10 mouse cellular contexts compared by ENCODE assay signal in genomic region chr13:57521152-57521551, GRCm38 (mm10).
A peak's percentile ranks its signal among the peaks of the same experiment; 100 is the strongest.
DNase-seq lines count a peak whose midpoint lies in the region; ATAC-seq and TF ChIP-seq lines count a peak whose summit lies in the region.
"Had no signal": no experiment of that assay in that cellular context is flagged by ENCODE, and none has a peak within 500 bp of the region (broad histone marks: within the 10 kb centered on the region; RNA-seq: fewer than 3 reads in every experiment).

No protein-coding gene starts in this region.

- DNase-seq in gastrocnemius, adult 2 months = no peak
- DNase-seq in gastrocnemius, adult 8-10 months (ENCODE audit: low spot score in 2 of 2) = no peak
- DNase-seq in midbrain, embryonic 14.5 days = peak; percentile 82
- DNase-seq in natural killer cell, adult 2 months (ENCODE audit: low spot score in 2 of 2) = no peak
- DNase-seq in gastrocnemius, postnatal 10 days = no peak

- peaks cover 14% of the 10 kb centered on the region for H3K4me1 ChIP-seq in midbrain, embryonic 14.5 days (ENCODE audit: control insufficient read depth, insufficient read depth, low read length)
- H3K4me1 ChIP-seq in midbrain, embryonic 13.5 days (replicated peaks) = peaks cover 21% of the 10 kb centered on the region
- no peaks in the 10 kb centered on the region for H3K4me1 ChIP-seq in embryonic fibroblast, embryonic 13.5 days (ENCODE audit: control insufficient read depth, insufficient read depth, low read length)
- 0 out of 2 replicates have a peak, but pooled peaks cover 4% of the 10 kb centered on the region for H3K4me1 ChIP-seq in midbrain, embryonic 16.5 days (ENCODE audit: control insufficient read depth, insufficient read depth, low read length)
- H3K4me1 ChIP-seq: embryonic facial prominence, embryonic 15.5 days had no signal

- H3K9me3 ChIP-seq in midbrain, embryonic 14.5 days (ENCODE audit: control insufficient read depth, low read length) = no peaks in the 10 kb centered on the region
- H3K9me3 ChIP-seq in midbrain, embryonic 13.5 days = 0 out of 2 replicates have a peak, but pooled peaks cover 5% of the 10 kb centered on the region
- no peaks in the 10 kb centered on the region for H3K9me3 ChIP-seq in midbrain, embryonic 16.5 days (replicated peaks; ENCODE audit: control insufficient read depth, low read length, poor library complexity, severe bottlenecking)
- H3K9me3 ChIP-seq: embryonic facial prominence, embryonic 15.5 days had no signal

- TF ChIP-seq CTCF in gastrocnemius, adult 2 months (IDR thresholded peaks at IDR 0.05) = peak; percentile 48
- peak; percentile 33; the same call in 1 of the 2 replicates for TF ChIP-seq CTCF in embryonic fibroblast, embryonic 13.5 days (IDR thresholded peaks at IDR 0.05; ENCODE audit: borderline replicate concordance, insufficient read depth, low read length)

- WGBS in midbrain, embryonic 14.5 days = 23% methylated on average over 3 of the region's 3 CpGs
- WGBS in midbrain, embryonic 13.5 days = 17% methylated on average over 3 of the region's 3 CpGs
- WGBS in midbrain, embryonic 16.5 days = 8% methylated on average over 3 of the region's 3 CpGs

- H3K27me3 ChIP-seq in midbrain, embryonic 14.5 days (ENCODE audit: control insufficient read depth, insufficient read depth, low read length) = no peaks in the 10 kb centered on the region
- no peaks in the 10 kb centered on the region for H3K27me3 ChIP-seq in midbrain, embryonic 13.5 days
- H3K27me3 ChIP-seq in midbrain, embryonic 16.5 days (ENCODE audit: control insufficient read depth, insufficient read depth, low read depth, low read length) = no peaks in the 10 kb centered on the region
- H3K27me3 ChIP-seq: embryonic facial prominence, embryonic 15.5 days; limb, embryonic 13.5 days had no signal

- no peak for ATAC-seq in midbrain, embryonic 14.5 days (ENCODE audit: low FRiP score, low TSS enrichment)
- no peak for ATAC-seq in midbrain, embryonic 13.5 days
- 0 out of 2 replicates have a peak, but pooled peaks have one; percentile 59 for ATAC-seq in midbrain, embryonic 16.5 days

- H3K9ac ChIP-seq in midbrain, embryonic 14.5 days (replicated peaks; ENCODE audit: low read length) = no peak overlapping the region
- no peak overlapping the region for H3K9ac ChIP-seq in midbrain, embryonic 13.5 days (replicated peaks)
- no peak overlapping the region for H3K9ac ChIP-seq in midbrain, embryonic 16.5 days (ENCODE audit: low read depth, low read length)
- H3K9ac ChIP-seq: embryonic facial prominence, embryonic 15.5 days; limb, embryonic 13.5 days had no signal

- no peak overlapping the region for H3K27ac ChIP-seq in gastrocnemius, adult 2 months
- no peak overlapping the region for H3K27ac ChIP-seq in midbrain, embryonic 14.5 days (replicated peaks; ENCODE audit: low read depth, low read length)
- no peak overlapping the region for H3K27ac ChIP-seq in midbrain, embryonic 13.5 days
- H3K27ac ChIP-seq in embryonic fibroblast, embryonic 13.5 days (ENCODE audit: insufficient read depth, low read length) = no peak overlapping the region
- H3K27ac ChIP-seq in midbrain, embryonic 16.5 days (ENCODE audit: low read length) = no peak overlapping the region
- H3K27ac ChIP-seq: embryonic facial prominence, embryonic 15.5 days; limb, embryonic 13.5 days had no signal

- no peak overlapping the region for H3K4me2 ChIP-seq in midbrain, embryonic 14.5 days (ENCODE audit: low read length)
- no peak overlapping the region for H3K4me2 ChIP-seq in midbrain, embryonic 13.5 days (replicated peaks)
- no peak overlapping the region for H3K4me2 ChIP-seq in midbrain, embryonic 16.5 days (ENCODE audit: low read length)
- H3K4me2 ChIP-seq: embryonic facial prominence, embryonic 15.5 days; limb, embryonic 13.5 days had no signal

- intact Hi-C loops in gastrocnemius, adult 2 months (cut with DNase I) = no loop called here

- no peaks in the 10 kb centered on the region for H3K36me3 ChIP-seq in midbrain, embryonic 14.5 days (ENCODE audit: control insufficient read depth, insufficient read depth, low read length)
- H3K36me3 ChIP-seq in midbrain, embryonic 13.5 days = no peaks in the 10 kb centered on the region
- H3K36me3 ChIP-seq in midbrain, embryonic 16.5 days (ENCODE audit: control insufficient read depth, insufficient read depth, low read length) = no peaks in the 10 kb centered on the region
- H3K36me3 ChIP-seq: embryonic facial prominence, embryonic 15.5 days; limb, embryonic 13.5 days had no signal

- no peak for TF ChIP-seq POLR2A in embryonic fibroblast, embryonic 13.5 days (IDR thresholded peaks at IDR 0.05; ENCODE audit: low read depth, low read length)

- no peak overlapping the region for H3K4me3 ChIP-seq in gastrocnemius, adult 2 months
- H3K4me3 ChIP-seq in midbrain, embryonic 14.5 days (replicated peaks; ENCODE audit: low read depth, low read length) = no peak overlapping the region
- H3K4me3 ChIP-seq in midbrain, embryonic 13.5 days (replicated peaks) = no peak overlapping the region
- H3K4me3 ChIP-seq in embryonic fibroblast, embryonic 13.5 days (ENCODE audit: insufficient read depth, low read length) = no peak overlapping the region
- no peak overlapping the region for H3K4me3 ChIP-seq in midbrain, embryonic 16.5 days (ENCODE audit: low read depth, low read length)
- H3K4me3 ChIP-seq: embryonic facial prominence, embryonic 15.5 days; limb, embryonic 13.5 days had no signal
